Mouse (Mus musculus): ENCODE data around the gene Sucnr1.

- TF ChIP-seq CTCF (IDR thresholded peaks at IDR 0.05; ENCODE audit: extremely low read depth, insufficient read length, insufficient replicate concordance, low read depth, low read length) (no peak), POLR2A (IDR thresholded peaks at IDR 0.05; ENCODE audit: low read depth, low read length) (no peak)
Observed at GRCm38 (mm10) chr3:60046221-60046913, 35.3 kb upstream of the Sucnr1 start.

Data from small intestine, adult 2 months (tissue).